Mouse (Mus musculus): Measurements from ENCODE around the gene Pon3. TPM values are rescaled to one million over a fixed set of nuclear protein-coding genes. Genes with fewer than 3 reads are reported as not detected.
A peak's percentile ranks its signal among the peaks of the same experiment; 100 is the strongest.

Pon3 gene
- polyA plus RNA-seq, 1 experiment from 2014 or later: 10.4 TPM

DNA sequence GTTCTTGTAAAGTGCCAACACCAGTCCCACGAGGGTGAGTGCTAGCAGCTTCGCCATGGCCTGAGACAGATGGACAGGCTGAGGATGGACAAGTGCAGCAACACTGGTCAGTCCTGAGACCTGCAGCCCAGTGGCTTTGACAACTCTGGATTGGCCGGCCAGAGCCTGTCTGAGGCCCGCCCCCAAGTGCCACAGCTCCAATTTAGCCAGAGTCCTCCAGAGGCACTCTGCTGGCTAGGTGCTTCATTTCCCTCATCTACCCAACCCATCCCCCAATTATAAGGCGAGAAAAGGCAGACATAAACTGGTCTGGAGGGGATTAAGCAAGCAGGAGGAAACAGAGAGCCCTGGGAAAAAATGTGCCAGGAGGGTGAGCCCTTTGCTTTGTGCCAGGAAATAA lies 62.4 kb downstream of the Pon3 start, which contains the start of gene Pon1:
Pon1 (minus strand) TSS at position 254 of the 400 bp plus-strand sequence.
- no peak within 1 kb of the TSS for H3K9ac ChIP-seq
- H3K4me2 ChIP-seq (replicated peaks): no peak within 1 kb of the TSS
- H3K9me3 ChIP-seq: peaks cover 7% of the 10 kb centered on the region; the same call in 1 of the 2 replicates
- no peaks in the 10 kb centered on the region for H3K27me3 ChIP-seq
- ATAC-seq (ENCODE audit: low FRiP score, low read depth): no peak
- H3K4me1 ChIP-seq: peaks cover 13% of the 10 kb centered on the region; the same call in 1 of the 2 replicates
- H3K36me3 ChIP-seq: no peaks in the 10 kb centered on the region
- no peak within 1 kb of the TSS for H3K27ac ChIP-seq
- 40% methylated on average over 5 of the region's 5 CpGs for WGBS
- H3K4me3 ChIP-seq: no peak within 1 kb of the TSS

DNA sequence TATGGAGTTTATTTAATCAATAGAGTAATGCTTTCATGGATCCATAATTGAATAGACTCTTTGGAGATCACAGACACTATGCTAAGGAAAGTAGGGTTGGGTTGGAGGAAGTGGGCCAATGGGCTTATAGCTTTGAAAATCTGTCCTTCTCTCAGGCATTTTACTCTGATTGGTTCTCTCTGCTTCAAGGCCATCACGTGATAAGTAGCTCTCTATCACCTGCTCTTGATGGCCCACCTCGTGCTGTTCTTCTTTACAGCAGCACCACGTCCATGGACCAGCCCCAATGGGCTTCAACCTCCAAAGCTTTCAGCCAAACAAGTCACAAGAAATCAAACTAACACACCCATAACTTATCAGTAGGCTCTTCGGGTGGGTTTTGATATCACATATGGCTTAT lies 65.3 kb downstream of the Pon3 start:
- Histone ChIP-seq H3K4me3 (no peak overlapping the region), H3K36me3 (no peaks in the 10 kb centered on the region), H3K4me2 (replicated peaks) (no peak overlapping the region), H3K4me1 (peaks cover 26% of the 10 kb centered on the region), H3K27me3 (no peaks in the 10 kb centered on the region), H3K9me3 (no peaks in the 10 kb centered on the region), H3K9ac (no peak overlapping the region), H3K27ac (no peak overlapping the region)
- no peak for ATAC-seq (ENCODE audit: low FRiP score, low read depth)
- WGBS: 87% methylated on average over 4 of the region's 4 CpGs

DNA sequence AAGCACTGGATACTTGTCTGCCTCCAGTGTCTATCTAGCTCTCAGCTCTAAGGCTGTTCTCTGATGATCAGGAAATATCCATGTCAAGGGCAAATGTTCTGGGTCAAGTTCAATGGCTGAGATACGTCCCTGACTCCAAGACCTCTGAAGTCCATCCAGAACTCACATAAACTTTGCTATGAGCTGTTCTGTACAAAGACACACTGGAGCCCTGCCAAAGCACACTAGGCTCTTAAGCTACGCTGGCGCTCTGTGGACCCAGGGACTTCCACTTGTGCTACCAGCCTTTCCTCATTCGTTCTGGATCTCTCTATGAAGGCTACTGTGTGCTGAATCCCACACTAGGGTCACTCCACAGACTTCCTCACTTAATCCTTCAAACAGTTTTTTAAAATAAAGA lies 66.6 kb downstream of the Pon3 start:
- ATAC-seq (ENCODE audit: low FRiP score, low read depth): no peak
- Histone ChIP-seq H3K4me3 (no peak overlapping the region), H3K36me3 (no peaks in the 10 kb centered on the region), H3K27me3 (no peaks in the 10 kb centered on the region), H3K9me3 (no peaks in the 10 kb centered on the region), H3K27ac (no peak overlapping the region), H3K4me2 (replicated peaks) (no peak overlapping the region), H3K4me1 (peaks cover 26% of the 10 kb centered on the region), H3K9ac (no peak overlapping the region)
- WGBS: 67% methylated on average over 4 of the region's 4 CpGs

DNA sequence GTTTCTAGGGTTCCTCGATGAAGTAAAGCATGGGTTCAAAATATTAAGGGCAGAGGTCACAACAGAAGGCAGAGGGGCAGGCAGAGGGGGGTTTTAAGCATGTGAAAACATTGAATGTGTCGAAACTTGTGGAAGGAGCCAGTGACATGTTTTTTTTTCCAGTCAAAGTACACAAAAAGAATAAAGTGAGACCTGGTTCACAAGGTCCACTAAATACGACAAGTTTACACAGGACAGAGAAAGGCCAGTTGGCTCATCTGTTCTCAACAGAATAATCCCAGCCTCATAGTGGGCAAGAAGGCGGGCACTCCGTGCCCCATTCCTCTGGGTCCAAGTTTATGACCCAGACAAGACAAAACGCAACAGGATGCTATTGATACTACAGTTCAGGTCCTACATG lies 67.1 kb downstream of the Pon3 start:
- Histone ChIP-seq H3K9me3 (no peaks in the 10 kb centered on the region), H3K4me3 (no peak overlapping the region), H3K4me2 (replicated peaks) (no peak overlapping the region), H3K9ac (no peak overlapping the region), H3K4me1 (peaks cover 25% of the 10 kb centered on the region), H3K27ac (no peak overlapping the region), H3K36me3 (no peaks in the 10 kb centered on the region), H3K27me3 (no peaks in the 10 kb centered on the region)
- 76% methylated on average over 6 of the region's 6 CpGs for WGBS
- ATAC-seq (ENCODE audit: low FRiP score, low read depth): no peak

DNA sequence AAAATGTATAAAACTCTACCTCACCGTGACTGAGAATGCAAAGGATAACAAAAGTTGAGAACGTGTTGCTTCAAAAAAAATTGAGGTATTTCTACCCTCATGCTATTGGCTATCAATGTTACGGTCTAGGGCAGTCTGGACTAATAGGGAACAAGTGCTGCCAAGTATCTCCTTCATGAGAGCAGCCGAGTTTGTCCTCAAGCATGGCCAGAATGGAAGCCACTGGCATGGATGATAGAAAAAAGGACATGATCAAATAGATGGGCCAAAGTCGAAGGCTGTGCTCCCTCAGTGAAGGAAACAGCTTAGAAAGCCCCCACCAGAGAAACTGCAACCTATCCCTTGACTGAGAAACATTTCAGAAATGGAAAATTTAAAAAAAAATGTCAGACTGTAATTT lies 68.0 kb downstream of the Pon3 start:
- no peak overlapping the region for H3K27ac ChIP-seq
- 66% methylated on average over 5 of the region's 5 CpGs for WGBS
- ATAC-seq (ENCODE audit: low FRiP score, low read depth): no peak
- no peak overlapping the region for H3K9ac ChIP-seq
- H3K27me3 ChIP-seq: no peaks in the 10 kb centered on the region
- no peaks in the 10 kb centered on the region for H3K36me3 ChIP-seq
- no peak overlapping the region for H3K4me2 ChIP-seq (replicated peaks)
- peaks cover 21% of the 10 kb centered on the region for H3K4me1 ChIP-seq
- H3K4me3 ChIP-seq: no peak overlapping the region
- no peaks in the 10 kb centered on the region for H3K9me3 ChIP-seq

DNA sequence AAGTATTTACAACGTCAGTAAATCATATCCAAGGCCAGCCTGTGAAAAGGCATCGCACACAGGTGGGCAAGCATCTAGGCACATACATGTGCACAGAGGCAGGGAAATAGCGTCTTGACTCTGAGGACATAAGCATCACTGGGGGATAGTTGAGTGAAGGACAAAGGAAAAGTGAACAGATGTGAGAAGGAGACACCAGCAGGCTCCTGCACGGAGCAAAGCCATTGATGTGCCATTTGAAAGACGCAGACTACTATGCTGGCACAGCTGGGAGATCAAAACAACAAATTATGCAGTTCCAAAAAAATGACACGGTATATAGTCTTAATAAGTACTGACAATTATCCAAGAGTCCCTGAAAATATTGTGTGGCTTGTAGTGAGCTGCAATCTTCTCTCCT lies 68.5 kb downstream of the Pon3 start:
- Histone ChIP-seq H3K27ac (no peak overlapping the region), H3K27me3 (no peaks in the 10 kb centered on the region), H3K9ac (no peak overlapping the region), H3K36me3 (no peaks in the 10 kb centered on the region), H3K9me3 (no peaks in the 10 kb centered on the region), H3K4me3 (no peak overlapping the region), H3K4me1 (peaks cover 21% of the 10 kb centered on the region), H3K4me2 (replicated peaks) (no peak overlapping the region)
- 59% methylated on average over 6 of the region's 6 CpGs for WGBS
- no peak for ATAC-seq (ENCODE audit: low FRiP score, low read depth)

DNA sequence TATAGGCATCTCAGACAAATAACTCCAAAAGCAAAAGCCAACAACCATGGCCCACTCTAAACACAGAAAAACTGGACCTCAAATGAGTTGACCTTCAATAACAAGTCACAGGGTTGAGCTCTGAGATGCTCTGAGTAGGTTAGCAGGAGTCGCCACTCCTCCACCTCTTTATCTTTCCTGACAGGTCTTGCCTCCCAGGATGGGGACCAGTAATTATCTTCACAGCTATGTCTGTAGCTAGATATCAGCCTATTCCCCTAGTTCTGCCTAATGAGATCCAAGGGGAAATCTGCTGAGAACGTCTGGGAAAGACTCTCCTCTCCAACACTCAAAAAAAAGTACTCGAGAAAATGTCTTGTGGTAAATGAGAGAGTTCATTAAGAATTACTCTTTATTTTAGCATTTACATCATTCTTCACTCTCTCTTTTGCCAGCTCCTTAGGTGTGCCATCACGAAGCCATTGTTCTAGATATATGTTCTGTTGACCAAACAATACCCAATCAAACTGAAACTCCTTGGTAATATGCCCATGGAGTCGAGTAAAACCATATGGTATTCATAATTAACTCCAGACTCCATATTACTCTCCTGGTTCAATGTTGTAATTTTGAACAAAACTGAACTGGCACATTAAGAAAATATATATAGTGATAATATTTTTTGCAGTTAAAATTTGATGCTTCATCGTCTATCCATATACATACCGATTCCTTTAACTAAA lies 69.7 kb downstream of the Pon3 start:
- ATAC-seq (ENCODE audit: low FRiP score, low read depth): no peak
- H3K4me2 ChIP-seq (replicated peaks): no peak overlapping the region
- 44% methylated on average over 7 of the region's 7 CpGs for WGBS

DNA sequence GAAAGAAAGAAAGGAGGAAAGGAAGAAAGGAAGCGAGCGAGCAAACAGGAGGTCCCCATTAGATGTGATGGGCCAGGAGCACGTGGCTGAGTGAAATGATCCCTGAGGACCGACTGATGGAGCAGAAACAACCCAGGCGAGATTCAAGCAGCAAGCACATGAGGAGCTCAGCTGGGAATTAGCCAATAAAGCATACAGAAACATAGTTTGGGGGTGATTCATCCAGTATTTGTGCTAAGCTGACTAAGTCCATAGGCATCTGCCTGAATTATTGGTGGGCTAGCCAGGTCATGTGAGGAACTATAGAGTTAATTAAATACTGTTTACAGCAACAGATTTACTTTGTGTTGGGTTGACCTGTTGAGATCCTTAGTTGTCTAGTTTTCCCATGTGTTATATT lies 75.4 kb downstream of the Pon3 start:
- ATAC-seq (ENCODE audit: low FRiP score, low read depth): no peak
- Histone ChIP-seq H3K9me3 (no peaks in the 10 kb centered on the region), H3K27me3 (no peaks in the 10 kb centered on the region), H3K9ac (no peak overlapping the region), H3K4me3 (no peak overlapping the region), H3K27ac (no peak overlapping the region), H3K4me1 (peaks cover 20% of the 10 kb centered on the region), H3K36me3 (no peaks in the 10 kb centered on the region), H3K4me2 (replicated peaks) (no peak overlapping the region)
- WGBS: 61% methylated on average over 5 of the region's 5 CpGs

More for the DNA sequence above, 69.7 kb downstream of the Pon3 start:
- H3K9me3 ChIP-seq: no peaks in the 10 kb centered on the region
- H3K27ac ChIP-seq: no peak overlapping the region
- no peak overlapping the region for H3K9ac ChIP-seq
- no peaks in the 10 kb centered on the region for H3K36me3 ChIP-seq
- H3K4me3 ChIP-seq: no peak overlapping the region
- H3K27me3 ChIP-seq: no peaks in the 10 kb centered on the region
- peaks cover 21% of the 10 kb centered on the region for H3K4me1 ChIP-seq

DNA sequence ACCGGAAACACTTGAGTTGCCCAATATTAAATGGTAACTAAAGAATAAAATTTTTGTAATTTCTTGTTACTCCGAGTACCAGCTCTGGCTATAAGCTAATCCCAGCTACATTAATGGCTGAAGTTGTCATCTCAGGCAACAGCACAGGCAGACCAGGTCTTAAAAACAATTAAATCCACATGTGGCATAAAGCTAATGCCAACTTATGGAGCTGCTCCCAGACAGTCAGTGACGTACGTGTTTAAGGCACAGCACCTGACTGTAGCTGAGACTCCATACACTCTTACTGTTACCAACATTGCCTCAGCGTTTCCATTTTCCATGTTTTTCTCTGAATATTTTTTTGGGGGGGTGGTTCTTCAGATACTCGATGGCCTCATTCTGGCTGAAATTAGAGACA lies 76.9 kb downstream of the Pon3 start:
- Histone ChIP-seq H3K27me3 (no peaks in the 10 kb centered on the region), H3K4me1 (peaks cover 24% of the 10 kb centered on the region), H3K4me2 (replicated peaks) (peak overlapping the region; percentile 59; the same call in 1 of the 2 replicates), H3K27ac (no peak overlapping the region), H3K9me3 (no peaks in the 10 kb centered on the region), H3K4me3 (no peak overlapping the region), H3K36me3 (no peaks in the 10 kb centered on the region), H3K9ac (no peak overlapping the region)
- WGBS: 34% methylated on average over 6 of the region's 6 CpGs
- ATAC-seq (ENCODE audit: low FRiP score, low read depth): peak; percentile 78; the same call in 1 of the 2 replicates

DNA sequence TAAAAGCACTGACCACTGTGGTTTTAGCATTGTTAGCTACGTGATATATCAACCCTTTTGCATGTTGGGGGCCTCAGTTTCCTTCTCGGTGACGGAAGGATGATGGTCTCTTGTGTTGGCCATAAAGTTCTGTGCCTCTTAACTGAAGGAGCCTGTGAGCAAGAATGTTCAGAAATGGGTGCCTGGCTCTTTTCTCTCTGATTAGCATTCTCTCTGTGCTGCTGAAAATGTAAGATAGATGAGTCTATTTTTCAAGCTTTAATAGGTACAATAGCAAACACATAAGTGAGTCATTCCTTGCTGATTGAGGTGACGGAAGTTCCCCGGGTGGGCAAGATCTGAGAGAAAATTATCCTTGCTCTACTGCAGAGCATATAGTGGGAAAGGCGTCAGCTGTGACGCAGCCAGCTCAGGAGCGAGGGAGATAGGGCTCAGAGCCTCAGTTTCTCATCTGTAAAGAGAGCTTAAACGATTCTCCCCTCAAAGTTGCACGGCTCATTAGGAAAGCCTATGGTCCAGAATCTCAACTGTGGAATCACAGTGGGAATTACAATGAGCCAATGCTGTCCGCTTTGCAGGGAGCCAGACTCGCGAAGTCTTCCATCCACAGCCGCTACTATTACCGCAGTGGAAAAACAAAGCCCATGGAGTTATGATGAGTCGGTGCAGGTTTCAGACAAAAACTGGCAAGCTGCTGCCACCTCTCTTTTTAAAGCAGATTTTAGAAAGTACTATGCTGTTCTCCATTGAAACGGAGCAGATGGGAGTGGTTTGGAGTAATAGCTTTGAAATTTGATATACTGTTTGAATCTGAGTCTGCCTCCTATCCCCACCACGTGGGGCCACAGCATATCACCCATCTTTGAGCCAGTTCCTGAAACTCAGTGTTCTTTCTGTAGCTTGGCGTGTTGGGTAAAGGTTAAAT lies 77.9 kb downstream of the Pon3 start:
- no peaks in the 10 kb centered on the region for H3K9me3 ChIP-seq
- WGBS: 37% methylated on average over 19 of the region's 19 CpGs
- H3K9ac ChIP-seq: 0 out of 2 replicates have a peak overlapping the region, but pooled peaks have one; percentile 25
- H3K4me2 ChIP-seq (replicated peaks): peak overlapping the region; percentile 59
- H3K27ac ChIP-seq: no peak overlapping the region
- H3K27me3 ChIP-seq: no peaks in the 10 kb centered on the region
- peak overlapping the region; percentile 25 for H3K4me3 ChIP-seq
- peak; percentile 69; the same call in 1 of the 2 replicates for ATAC-seq (ENCODE audit: low FRiP score, low read depth)
- no peaks in the 10 kb centered on the region for H3K36me3 ChIP-seq
- H3K4me1 ChIP-seq: peaks cover 25% of the 10 kb centered on the region

DNA sequence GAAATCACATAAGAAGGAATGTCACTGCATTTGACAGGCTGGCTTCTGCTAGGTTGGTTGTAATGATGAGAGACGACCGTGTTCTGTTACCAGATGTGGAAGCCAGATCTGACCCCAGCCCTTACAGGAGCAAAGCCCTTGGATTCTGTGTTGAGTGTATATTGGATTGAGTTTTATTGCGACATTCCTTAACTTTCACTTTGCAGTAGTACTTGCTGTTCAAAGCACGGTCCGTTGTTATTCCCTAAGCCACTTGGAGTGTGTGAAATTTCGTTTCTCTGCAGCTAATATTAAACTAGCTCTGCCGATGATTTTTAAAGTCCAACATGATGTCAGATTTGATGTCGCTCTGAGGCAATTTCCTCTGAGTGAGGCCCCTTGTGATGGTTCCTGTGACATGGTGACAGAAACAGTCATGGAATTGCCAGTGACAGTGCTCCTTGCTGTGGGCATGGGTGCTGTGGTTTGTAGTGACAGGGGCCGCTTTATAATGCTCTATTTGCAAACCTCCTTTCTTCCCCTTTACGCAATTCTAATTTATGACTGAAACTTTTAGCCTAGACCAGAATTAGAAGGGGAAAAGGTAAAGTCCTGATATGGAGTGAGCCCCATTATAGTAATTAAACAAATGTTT lies 81.8 kb downstream of the Pon3 start:
- no peak overlapping the region for H3K9ac ChIP-seq
- WGBS: 51% methylated on average over 10 of the region's 10 CpGs

DNA sequence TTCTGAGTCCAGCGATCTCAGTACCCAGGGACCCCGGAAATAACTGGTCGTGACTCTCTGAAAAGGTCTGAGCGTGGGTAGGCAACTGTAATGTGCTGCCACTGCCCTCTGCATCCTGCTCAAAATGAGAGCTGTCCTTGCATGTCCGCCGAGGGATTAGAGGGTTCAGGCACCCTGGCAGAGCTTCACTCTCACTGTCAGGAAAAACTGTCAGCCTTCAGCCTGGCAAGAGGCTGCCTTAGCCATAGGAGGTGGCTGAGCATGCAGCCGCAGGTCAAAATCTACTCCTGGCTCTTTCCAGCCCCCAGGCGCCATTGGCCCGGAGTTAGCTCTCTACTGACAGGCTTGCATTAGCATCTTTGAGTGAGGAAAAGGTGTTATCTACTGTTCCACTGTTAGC lies 83.5 kb downstream of the Pon3 start:
- Histone ChIP-seq H3K4me2 (replicated peaks) (no peak overlapping the region), H3K4me1 (0 out of 2 replicates have a peak, but pooled peaks cover 5% of the 10 kb centered on the region), H3K9ac (no peak overlapping the region), H3K27me3 (no peaks in the 10 kb centered on the region), H3K36me3 (no peaks in the 10 kb centered on the region), H3K4me3 (no peak overlapping the region), H3K9me3 (no peaks in the 10 kb centered on the region), H3K27ac (no peak overlapping the region)
- 79% methylated on average over 9 of the region's 9 CpGs for WGBS
- ATAC-seq (ENCODE audit: low FRiP score, low read depth): no peak

More for the DNA sequence above, 81.8 kb downstream of the Pon3 start:
- Histone ChIP-seq H3K27ac (no peak overlapping the region), H3K4me2 (replicated peaks) (no peak overlapping the region), H3K36me3 (no peaks in the 10 kb centered on the region), H3K4me3 (no peak overlapping the region), H3K4me1 (peaks cover 20% of the 10 kb centered on the region), H3K9me3 (no peaks in the 10 kb centered on the region), H3K27me3 (no peaks in the 10 kb centered on the region)
- no peak for ATAC-seq (ENCODE audit: low FRiP score, low read depth)
